Mouse (Mus musculus): Measurements from ENCODE around the gene Lrrc4.

The Lrrc4 gene

GRCm38 (mm10) chr6:28856789-28857188 is 25.2 kb upstream of the Lrrc4 start:
- no peak for ATAC-seq (ENCODE audit: insufficient number of reproducible peaks, low FRiP score, low TSS enrichment)

GRCm38 (mm10) chr6:28855442-28855841 is 23.9 kb upstream of the Lrrc4 start:
- ATAC-seq (ENCODE audit: insufficient number of reproducible peaks, low FRiP score, low TSS enrichment), result 0 out of 2 replicates have a peak, but pooled peaks have one; percentile 41

- no peak for ATAC-seq (ENCODE audit: insufficient number of reproducible peaks, low FRiP score, low TSS enrichment)
These were observed 23.1 kb upstream of the Lrrc4 start for GRCm38 (mm10) chr6:28854598-28854997.

- ATAC-seq (ENCODE audit: insufficient number of reproducible peaks, low FRiP score, low TSS enrichment), result no peak
These were observed 22.1 kb upstream of the Lrrc4 start for GRCm38 (mm10) chr6:28853654-28854053.

GRCm38 (mm10) chr6:28853164-28853563 is 21.6 kb upstream of the Lrrc4 start:
- no peak for ATAC-seq (ENCODE audit: insufficient number of reproducible peaks, low FRiP score, low TSS enrichment)

GRCm38 (mm10) chr6:28852342-28852741 is 20.8 kb upstream of the Lrrc4 start:
- no peak for ATAC-seq (ENCODE audit: insufficient number of reproducible peaks, low FRiP score, low TSS enrichment)

GRCm38 (mm10) chr6:28850326-28850900 is 18.9 kb upstream of the Lrrc4 start:
- no peak for ATAC-seq (ENCODE audit: insufficient number of reproducible peaks, low FRiP score, low TSS enrichment)

GRCm38 (mm10) chr6:28849317-28849716 is 17.8 kb upstream of the Lrrc4 start:
- ATAC-seq (ENCODE audit: insufficient number of reproducible peaks, low FRiP score, low TSS enrichment), result no peak

- no peak for ATAC-seq (ENCODE audit: insufficient number of reproducible peaks, low FRiP score, low TSS enrichment)
These were observed 17.3 kb upstream of the Lrrc4 start for GRCm38 (mm10) chr6:28848891-28849290.

GRCm38 (mm10) chr6:28848285-28848794 is 16.8 kb upstream of the Lrrc4 start:
- ATAC-seq (ENCODE audit: insufficient number of reproducible peaks, low FRiP score, low TSS enrichment), result no peak

GRCm38 (mm10) chr6:28847616-28848015 is 16.1 kb upstream of the Lrrc4 start:
- ATAC-seq (ENCODE audit: insufficient number of reproducible peaks, low FRiP score, low TSS enrichment), result no peak

- ATAC-seq (ENCODE audit: insufficient number of reproducible peaks, low FRiP score, low TSS enrichment), result no peak
These were observed 14.1 kb upstream of the Lrrc4 start for GRCm38 (mm10) chr6:28845610-28846009.

- peak; percentile 68 for ATAC-seq (ENCODE audit: insufficient number of reproducible peaks, low FRiP score, low TSS enrichment)
These were observed 11.1 kb upstream of the Lrrc4 start for GRCm38 (mm10) chr6:28842375-28843276.

- no peak for ATAC-seq (ENCODE audit: insufficient number of reproducible peaks, low FRiP score, low TSS enrichment)
These were observed 10.0 kb upstream of the Lrrc4 start for GRCm38 (mm10) chr6:28841569-28841968.

- ATAC-seq (ENCODE audit: insufficient number of reproducible peaks, low FRiP score, low TSS enrichment), result no peak
These were observed 5.1 kb upstream of the Lrrc4 start for GRCm38 (mm10) chr6:28836600-28836999.

GRCm38 (mm10) chr6:28834046-28834445 is 2.5 kb upstream of the Lrrc4 start:
- no peak for ATAC-seq (ENCODE audit: insufficient number of reproducible peaks, low FRiP score, low TSS enrichment)

GRCm38 (mm10) chr6:28833380-28833822 is 1.9 kb upstream of the Lrrc4 start:
- peak; percentile 54 for ATAC-seq (ENCODE audit: insufficient number of reproducible peaks, low FRiP score, low TSS enrichment)

GRCm38 (mm10) chr6:28832751-28833291 is 1.3 kb upstream of the Lrrc4 start:
- peak; percentile 33; the same call in 1 of the 2 replicates for ATAC-seq (ENCODE audit: insufficient number of reproducible peaks, low FRiP score, low TSS enrichment)

- ATAC-seq (ENCODE audit: insufficient number of reproducible peaks, low FRiP score, low TSS enrichment), result no peak
These were observed 555 bp upstream of the Lrrc4 start for GRCm38 (mm10) chr6:28831854-28832750.

GRCm38 (mm10) chr6:28830306-28830705 is 1.2 kb downstream of the Lrrc4 start:
- ATAC-seq (ENCODE audit: insufficient number of reproducible peaks, low FRiP score, low TSS enrichment), result peak; percentile 31; the same call in 1 of the 2 replicates
